Mouse (Mus musculus): ENCODE results near the gene Lancl3.
"Not testable (repeated sequence)": the region's sequence is repeated elsewhere in the genome, so short reads cannot be mapped to it uniquely, and the experiment has no call there.

DNA sequence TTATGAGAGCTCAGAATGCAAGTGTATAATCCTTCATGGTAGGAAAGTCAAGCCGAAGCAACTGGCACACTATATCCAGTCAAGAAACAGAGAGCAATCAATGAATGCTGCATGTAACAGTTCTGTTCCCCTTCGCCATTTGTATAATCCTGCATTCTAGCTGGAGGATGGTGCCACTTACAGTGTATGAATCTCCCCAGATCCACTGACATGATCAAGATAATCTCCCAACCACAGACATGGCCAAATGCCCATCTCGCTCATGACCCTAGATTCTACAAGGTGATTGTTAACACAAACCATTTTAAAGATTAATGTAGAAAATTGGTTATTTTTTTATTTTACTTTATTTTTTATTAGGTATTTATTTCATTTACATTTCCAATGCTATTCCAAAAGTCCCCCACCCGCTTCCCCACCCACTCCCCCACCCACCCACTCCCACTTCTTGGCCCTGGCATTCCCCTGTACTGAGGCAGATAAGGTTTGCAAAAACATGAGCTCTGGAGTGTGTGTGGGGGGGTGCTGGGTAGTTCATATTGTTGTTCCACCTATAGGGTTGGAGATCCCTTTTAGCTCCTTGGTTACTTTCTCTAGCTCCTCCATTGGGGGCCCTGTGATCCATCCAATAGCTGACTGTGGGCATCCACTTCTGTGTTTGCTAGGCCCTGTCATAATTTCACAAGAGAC is 93.6 kb downstream of the Lancl3 start:
- not testable (repeated sequence) for TF ChIP-seq EP300 (IDR thresholded peaks at IDR 0.05; ENCODE audit: insufficient read depth, low read depth, low read length); CTCF (IDR thresholded peaks at IDR 0.05)

Measured in heart, adult 2 months (tissue).